Mouse (Mus musculus) left cerebral cortex, adult 2 months (tissue): Measurements from ENCODE around the gene Foxp1. TPM values are rescaled to one million over a fixed set of nuclear protein-coding genes. Genes with fewer than 3 reads are reported as not detected.

Experiments
- DNase-seq, 2 experiments: peaks; one replicate each; pipeline ENCODE4 v3.0.0; 2021 to 2022; ENCODE audit warnings: low spot score in 2 of 2, mixed read lengths in 1 of 2; ENCODE audit errors: extremely low spot score in 1 of 2
- H3K27ac ChIP-seq: fragments of 200-600 bp; 2 replicates; pipeline ENCODE4 v1.8.1; 2022
- H3K4me3 ChIP-seq: fragments of 200-600 bp; 2 replicates; pipeline ENCODE4 v1.8.1; 2022
- CTCF ChIP-seq: fragments of 200-600 bp; IDR thresholded peaks from 2 replicates; pipeline ENCODE4 v1.8.1; 2022; ENCODE audit warnings: antibody characterized with exemption, mild to moderate bottlenecking, moderate library complexity
- intact Hi-C: fragments of 180-260 bp; cut with DNase I; formaldehyde crosslinking; loops from one replicate; pipeline ENCODE4 v1.15.1; 2025
- total RNA-seq, 2 experiments: library from RNA; stranded (reverse); gene quantifications; 2 replicates each; pipeline ENCODE4 v1.2.3; 2021

Foxp1 gene
- total RNA-seq, 2 experiments from 2014 or later = 133 to 139 TPM

DNA sequence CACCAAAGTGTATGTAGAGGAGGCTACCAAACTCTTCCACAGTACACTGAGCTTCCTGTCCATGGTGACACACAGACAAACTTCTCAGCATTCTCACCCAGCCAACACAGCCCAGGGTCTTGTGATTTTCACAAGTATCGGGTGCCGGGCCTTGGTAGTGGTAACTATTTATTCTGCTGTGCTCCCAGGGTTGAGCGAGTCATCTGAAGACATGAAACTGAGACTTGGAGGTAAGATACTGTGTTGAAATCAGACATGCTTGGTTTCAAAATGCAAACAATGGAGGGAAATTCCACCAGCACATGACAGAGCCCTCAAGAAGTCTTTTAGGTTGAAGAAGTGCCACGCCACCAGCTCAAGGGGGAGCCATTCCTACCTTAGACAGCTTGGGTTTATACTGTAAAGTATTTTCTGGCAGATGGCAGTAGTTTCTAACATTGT lies 465.4 kb downstream of the Foxp1 start:
- no peak for DNase-seq
- Histone ChIP-seq H3K27ac (no peak overlapping the region), H3K4me3 (no peak overlapping the region)
- intact Hi-C loops = no loop called here
- peak; percentile 44 for TF ChIP-seq CTCF

DNA sequence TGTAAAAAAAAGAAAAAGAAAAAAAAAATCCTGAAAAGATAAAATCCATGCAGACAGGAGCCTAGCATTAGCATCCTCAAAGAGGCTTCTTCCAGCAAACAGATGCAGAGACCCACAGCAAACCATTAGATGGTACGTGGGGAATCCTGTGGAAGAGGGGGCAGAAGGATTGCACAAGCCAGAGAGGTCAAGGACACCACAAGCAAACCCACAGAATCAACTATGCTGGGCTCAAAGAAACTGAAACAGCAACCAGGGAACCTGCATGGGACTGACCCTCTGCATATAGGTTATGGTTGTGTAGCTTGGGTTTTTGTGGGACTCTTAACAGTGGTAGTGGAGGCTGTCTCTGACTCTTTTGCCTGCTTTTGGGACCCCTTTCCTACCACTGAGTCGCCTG lies 466.1 kb downstream of the Foxp1 start:
- intact Hi-C loops = no loop called here
- no peak for TF ChIP-seq CTCF
- Histone ChIP-seq H3K4me3 (no peak overlapping the region), H3K27ac (no peak overlapping the region)
- no peak for DNase-seq

DNA sequence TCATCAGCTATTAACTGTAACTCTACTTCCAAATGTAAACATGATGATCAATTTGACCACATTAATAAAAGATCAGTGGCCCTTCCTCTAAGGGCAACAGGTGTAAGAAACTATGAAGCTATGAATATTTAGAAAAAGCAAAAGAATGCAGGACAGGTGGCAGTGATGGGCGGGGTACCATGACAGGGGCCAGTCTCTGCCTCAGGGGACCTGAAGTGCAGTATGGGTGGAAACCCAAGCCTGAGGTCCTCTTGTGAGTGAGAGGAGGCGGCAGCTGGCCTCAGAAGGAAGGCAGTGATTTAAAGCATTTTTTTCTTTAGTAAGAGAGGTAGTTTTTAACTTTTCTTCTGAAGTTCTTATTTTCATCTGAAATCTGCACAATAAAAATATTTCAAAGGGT lies 468.5 kb downstream of the Foxp1 start:
- no peak overlapping the region for H3K27ac ChIP-seq
- TF ChIP-seq CTCF = no peak
- intact Hi-C loops = no loop called here
- no peak for DNase-seq
- no peak overlapping the region for H3K4me3 ChIP-seq

DNA sequence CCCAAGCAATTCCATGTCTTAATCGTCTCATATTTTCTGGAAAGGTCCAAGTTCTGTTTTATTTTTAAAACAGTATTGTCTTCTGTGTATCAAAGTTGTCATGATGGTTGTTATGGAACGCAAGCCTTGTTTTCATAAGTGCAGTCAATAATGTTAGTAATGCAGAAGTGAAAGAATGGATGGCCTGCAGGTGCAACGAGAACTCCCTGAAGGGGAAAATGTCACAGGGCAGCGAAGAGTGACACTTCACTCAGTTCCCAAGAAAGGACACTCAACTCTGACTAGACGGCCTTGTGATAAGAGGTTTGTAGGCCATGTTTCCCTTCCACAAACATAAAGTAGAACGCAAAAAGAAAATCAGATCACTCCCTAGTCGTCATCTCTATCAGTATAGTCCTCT lies 469.4 kb downstream of the Foxp1 start:
- intact Hi-C loops = no loop called here
- DNase-seq = no peak
- no peak overlapping the region for H3K27ac ChIP-seq
- no peak overlapping the region for H3K4me3 ChIP-seq
- TF ChIP-seq CTCF = no peak

DNA sequence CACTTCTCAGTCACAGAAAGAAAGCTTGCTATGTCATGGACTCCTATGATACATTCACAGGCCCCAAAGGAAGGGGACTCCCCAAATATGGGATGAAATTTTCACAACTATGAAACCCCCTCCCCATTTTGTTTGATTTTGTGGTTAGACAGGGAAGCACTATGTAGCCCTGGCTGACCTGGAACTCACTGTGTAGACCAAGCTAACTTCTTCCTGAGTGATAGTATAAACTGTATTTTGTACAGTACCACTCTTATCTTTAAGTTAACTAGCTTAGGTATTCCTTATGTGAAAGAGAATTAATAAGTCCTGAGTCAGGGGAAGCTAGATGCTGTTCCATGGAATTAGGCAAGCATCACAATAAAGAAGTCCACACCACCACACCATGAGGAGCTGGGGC lies 470.8 kb downstream of the Foxp1 start:
- intact Hi-C loops = no loop called here
- DNase-seq = no peak
- H3K4me3 ChIP-seq = no peak overlapping the region
- no peak for TF ChIP-seq CTCF
- no peak overlapping the region for H3K27ac ChIP-seq

DNA sequence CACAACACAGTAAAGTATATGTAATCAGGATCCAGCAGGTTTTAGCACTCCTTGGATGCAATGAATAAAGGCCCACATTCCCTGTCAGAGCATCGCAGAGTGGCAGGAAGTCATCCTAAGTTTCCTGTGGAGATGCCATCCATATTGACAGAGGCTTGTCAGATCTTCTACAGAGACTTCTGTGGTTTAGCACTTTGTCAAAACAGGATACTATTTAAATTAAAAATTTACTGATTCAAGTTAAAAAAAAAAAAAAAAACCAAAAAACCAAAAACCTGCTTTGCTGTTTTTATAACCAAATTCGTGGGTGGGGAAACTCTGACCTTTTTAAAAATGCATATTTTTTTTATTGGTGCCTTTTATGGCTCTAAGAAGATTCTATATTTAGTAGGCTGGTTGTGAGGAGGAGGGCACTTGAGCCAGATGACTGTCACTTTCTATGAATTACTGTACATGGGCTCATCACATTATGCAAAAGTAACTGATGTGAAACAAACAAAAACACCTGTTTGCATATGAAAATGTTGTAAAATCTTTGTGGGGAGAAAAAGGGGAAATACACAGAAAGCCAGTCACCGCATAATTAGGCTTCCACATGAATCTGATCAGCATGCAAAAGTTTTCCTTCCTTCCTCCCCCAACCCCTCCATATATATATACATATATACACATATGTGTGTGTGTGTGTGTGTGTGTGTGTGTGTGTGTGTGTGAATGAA lies 472.1 kb downstream of the Foxp1 start:
- DNase-seq = no peak
- no peak for TF ChIP-seq CTCF
- Histone ChIP-seq H3K4me3 (no peak overlapping the region), H3K27ac (no peak overlapping the region)
- intact Hi-C loops = no loop called here

DNA sequence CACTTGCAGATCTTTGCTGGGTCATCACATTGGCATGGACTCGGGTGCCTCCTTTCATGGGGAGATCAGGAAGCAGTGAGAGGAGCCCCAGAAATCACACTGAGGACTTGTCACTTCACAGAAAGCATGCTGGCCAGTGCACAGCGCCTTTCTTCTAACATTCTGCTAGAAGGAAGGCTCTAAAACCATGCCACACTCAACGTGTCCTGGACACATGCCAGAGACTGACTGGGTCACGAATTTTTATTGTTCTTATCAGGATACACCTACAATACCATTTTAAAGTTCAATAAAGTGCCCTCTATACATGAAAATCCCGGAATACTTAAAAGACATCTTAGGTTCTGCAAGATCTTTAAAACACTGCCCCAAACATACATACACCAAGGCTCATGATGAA lies 475.2 kb downstream of the Foxp1 start:
- no peak for TF ChIP-seq CTCF
- H3K4me3 ChIP-seq = no peak overlapping the region
- no peak overlapping the region for H3K27ac ChIP-seq
- DNase-seq = no peak
- intact Hi-C loops = no loop called here

DNA sequence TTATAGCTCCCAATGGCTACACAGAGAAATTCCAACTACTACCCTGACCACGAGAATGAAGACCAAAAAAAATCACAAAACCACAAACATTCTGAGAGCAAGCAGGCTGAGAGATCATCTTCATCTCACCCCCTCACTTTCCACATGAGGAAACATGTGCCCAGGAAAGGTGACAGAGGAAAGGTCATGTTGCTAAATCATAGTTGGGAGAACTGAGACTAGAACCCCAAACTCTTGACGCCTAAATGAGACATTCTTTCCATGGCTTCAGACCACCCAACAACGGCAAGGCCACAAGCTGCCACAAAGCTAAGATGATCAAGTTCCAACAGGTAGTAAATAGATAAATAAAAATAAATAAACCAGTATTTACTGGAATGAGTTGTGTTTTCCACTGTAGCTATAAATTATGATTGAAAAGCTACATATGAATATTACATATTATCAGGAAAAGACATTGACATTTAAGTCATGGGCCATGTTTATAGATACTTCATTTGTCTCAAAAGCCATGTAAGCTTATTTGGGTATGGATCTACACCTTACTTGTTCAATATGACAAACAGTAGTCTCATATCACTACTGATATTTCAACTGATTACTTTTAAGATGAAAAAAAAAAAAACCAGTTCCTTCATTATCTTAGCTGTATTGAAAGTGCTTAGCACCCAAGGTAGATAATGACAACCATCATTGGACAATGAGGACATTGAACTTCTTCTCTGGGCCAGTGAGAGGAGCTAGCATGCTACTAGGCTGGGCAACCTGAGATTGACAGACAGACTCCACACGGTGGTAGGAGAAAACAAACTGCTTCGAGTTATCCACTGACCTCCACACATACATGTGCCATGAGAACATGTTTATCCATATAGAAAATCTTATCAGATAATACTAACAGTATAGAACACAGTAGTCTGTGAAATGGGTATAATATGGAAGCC lies 476.4 kb downstream of the Foxp1 start:
- DNase-seq = no peak
- Histone ChIP-seq H3K4me3 (no peak overlapping the region), H3K27ac (no peak overlapping the region)
- intact Hi-C loops = no loop called here
- TF ChIP-seq CTCF = no peak

DNA sequence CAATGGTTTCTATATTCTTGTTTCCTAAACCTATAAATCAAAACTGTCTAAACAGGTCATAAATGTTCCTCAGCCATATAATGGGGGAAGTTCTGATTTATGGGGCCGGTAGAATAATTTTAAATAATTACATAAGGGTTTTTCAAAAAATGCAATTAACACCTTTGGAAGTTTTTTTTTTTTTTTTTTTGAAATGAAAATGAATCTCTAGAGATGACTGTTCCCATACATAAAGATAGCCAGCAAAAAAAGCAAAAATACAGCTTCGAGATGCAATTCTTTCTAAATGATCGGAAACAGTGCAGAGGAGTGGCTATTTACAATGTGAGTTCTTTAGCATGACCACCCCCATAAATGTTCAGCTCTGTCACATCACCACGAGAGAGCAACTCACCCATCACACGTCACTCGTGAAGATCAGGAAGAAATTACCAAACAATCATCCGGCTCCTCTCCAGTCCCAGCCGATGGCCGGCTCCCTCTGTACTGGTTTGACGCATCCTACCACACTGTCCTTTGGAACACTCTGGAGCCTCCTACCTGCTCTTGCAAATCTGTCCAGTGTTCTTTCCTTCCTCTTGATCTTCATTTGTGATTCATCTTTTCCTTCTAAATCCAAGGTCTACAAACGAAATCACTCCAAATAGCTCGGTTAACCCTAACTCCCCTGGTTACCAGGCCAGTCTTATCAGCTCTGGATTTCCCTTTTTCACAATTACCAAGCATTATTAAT lies 478.4 kb downstream of the Foxp1 start:
- no peak for TF ChIP-seq CTCF

DNA sequence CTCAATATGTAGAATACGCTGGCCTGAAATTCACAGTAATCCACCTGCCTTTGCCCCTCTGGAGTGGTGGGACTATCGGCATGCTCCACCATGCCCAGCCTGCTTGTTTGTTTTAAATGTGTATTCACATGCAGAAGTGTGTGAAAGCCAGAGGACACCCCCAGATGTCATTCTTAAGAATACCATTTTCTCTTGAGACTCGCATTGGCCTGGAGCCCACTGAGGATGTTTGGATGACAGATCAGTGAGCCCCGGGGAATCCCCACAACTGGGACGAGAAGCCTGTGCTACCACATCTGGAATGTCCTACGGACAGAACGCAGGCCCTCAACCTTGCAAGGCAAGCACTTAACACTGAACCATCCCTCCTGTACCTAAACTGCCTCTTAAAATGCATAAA lies 479.3 kb downstream of the Foxp1 start:
- intact Hi-C loops = no loop called here
- TF ChIP-seq CTCF = no peak
- Histone ChIP-seq H3K4me3 (peak overlapping the region; percentile 28), H3K27ac (no peak overlapping the region; the same call in 1 of the 2 replicates)
- DNase-seq = no peak

More for the DNA sequence above, 478.4 kb downstream of the Foxp1 start:
- Histone ChIP-seq H3K4me3 (peak overlapping the region; percentile 28), H3K27ac (peak overlapping the region; percentile 74)
- DNase-seq = peak in 1 of 2 experiments; percentile 37
- intact Hi-C loops = no loop called here

DNA sequence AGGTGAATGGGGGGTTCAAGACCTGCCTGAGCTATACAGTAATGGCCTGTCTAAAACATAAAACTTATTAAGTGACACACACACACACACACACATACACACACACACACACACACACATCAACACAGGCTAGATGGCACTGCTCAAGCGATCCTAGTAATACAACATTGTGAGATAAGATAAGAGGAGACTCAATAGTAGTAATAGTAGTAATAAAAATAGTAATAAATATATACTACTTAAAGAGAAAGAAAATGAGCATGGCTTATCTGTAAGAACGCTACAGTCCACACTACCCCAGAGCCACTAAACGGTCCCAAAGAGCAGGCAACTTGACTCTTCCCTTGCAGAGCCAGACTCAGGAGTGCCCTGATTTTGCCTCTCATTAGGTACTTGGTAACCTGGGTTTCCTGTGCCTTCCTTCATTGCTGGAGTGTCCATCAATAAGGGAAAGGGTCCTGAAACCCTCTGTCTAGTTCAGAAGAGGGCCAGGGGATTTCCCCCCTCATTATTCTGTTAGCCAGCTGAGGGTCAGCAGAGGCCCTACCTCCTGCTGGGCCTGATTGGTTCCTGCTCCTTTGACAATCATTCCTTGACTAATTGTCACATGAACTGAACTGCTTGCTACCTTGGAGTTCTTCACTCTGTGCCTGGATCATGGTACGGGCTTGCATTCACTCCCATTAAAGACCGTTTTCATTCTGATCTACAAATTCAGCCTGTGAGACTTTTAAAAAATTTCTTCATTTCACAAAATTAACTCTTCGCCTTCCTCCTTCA lies 480.2 kb downstream of the Foxp1 start:
- Histone ChIP-seq H3K27ac (no peak overlapping the region), H3K4me3 (no peak overlapping the region)
- no peak for DNase-seq
- intact Hi-C loops = no loop called here
- no peak for TF ChIP-seq CTCF
